Mouse (Mus musculus): ENCODE data around the gene Elp5. TPM values are rescaled to one million over a fixed set of nuclear protein-coding genes. Genes with fewer than 3 reads are reported as not detected.
A peak's percentile ranks its signal among the peaks of the same experiment; 100 is the strongest.

Elp5 gene
- polyA plus RNA-seq, 1 experiment = 77.6 TPM

DNA sequence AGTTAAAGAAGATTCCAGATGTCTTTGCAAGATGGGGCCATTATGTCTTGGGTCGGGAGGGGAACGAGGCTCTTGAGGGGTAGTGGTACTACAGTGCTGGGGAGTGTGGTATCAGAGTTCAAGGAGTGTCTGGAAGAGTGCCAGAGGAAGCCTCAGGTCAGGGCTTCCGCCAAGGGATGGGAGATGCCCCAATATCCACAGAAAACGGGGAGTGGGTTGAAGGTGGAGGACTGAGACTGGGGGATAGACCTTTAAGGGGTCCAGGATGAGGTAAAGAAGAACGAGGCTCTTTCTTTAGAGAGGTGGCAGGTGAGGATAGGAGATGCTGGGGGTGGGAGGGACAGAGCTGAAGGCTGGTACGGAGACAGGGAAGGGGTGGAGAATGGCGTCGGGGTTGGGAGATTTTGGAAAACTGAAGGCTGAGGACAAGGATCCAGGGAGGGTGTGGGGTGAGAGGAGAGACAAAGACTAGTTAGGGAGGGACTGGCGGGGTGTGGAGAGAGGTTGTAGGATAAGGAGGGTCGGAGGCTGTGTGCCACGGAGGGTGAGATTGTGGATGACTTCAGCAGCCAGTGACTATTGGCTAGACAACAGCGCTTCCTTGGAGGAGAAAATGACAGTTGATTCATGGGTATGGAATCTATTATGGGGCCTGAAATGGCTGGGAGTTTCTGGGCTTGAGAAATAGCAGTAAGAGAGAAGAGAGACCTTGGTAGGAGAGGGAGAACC is 46.2 kb upstream of the Elp5 start:
- Histone ChIP-seq H3K27ac (ENCODE audit: insufficient read depth, low read length) (no peak overlapping the region), H3K4me1 (ENCODE audit: control insufficient read depth, insufficient read depth, low read length) (peaks cover 5% of the 10 kb centered on the region), H3K9me3 (replicated peaks; ENCODE audit: control insufficient read depth, insufficient read depth, low read length, poor library complexity, severe bottlenecking) (no peaks in the 10 kb centered on the region)

GRCm38 (mm10) chr11:70027397-70027796 is 45.1 kb upstream of the Elp5 start:
- H3K27me3 ChIP-seq (ENCODE audit: control insufficient read depth, insufficient read depth, low read length, poor library complexity, severe bottlenecking) = no peaks in the 10 kb centered on the region
- no peak overlapping the region for H3K27ac ChIP-seq (ENCODE audit: insufficient read depth, low read length)
- no peaks in the 10 kb centered on the region for H3K36me3 ChIP-seq (ENCODE audit: control insufficient read depth, insufficient read depth, low read length, poor library complexity, severe bottlenecking)
- H3K9ac ChIP-seq (ENCODE audit: low read depth, poor library complexity, severe bottlenecking) = 0 out of 2 replicates have a peak overlapping the region, but pooled peaks have one; percentile 23
- H3K4me1 ChIP-seq (ENCODE audit: control insufficient read depth, insufficient read depth, low read length) = peaks cover 5% of the 10 kb centered on the region
- 0 out of 2 replicates have a peak overlapping the region, but pooled peaks have one; percentile 5 for H3K4me3 ChIP-seq (ENCODE audit: low read depth, low read length)
- H3K9me3 ChIP-seq (replicated peaks; ENCODE audit: control insufficient read depth, insufficient read depth, low read length, poor library complexity, severe bottlenecking) = no peaks in the 10 kb centered on the region
- no peak for TF ChIP-seq EP300 (IDR thresholded peaks at IDR 0.05; ENCODE audit: insufficient read depth, low read depth, low read length)
- no peak for TF ChIP-seq CTCF (IDR thresholded peaks at IDR 0.05; ENCODE audit: low read depth, low read length)
- no peak for TF ChIP-seq POLR2A (IDR thresholded peaks at IDR 0.05; ENCODE audit: insufficient read depth, low read length)

More for the DNA sequence above, 46.2 kb upstream of the Elp5 start:
- Histone ChIP-seq H3K4me3 (ENCODE audit: low read depth, low read length) (no peak overlapping the region), H3K27me3 (ENCODE audit: control insufficient read depth, insufficient read depth, low read length, poor library complexity, severe bottlenecking) (no peaks in the 10 kb centered on the region), H3K9ac (ENCODE audit: low read depth, poor library complexity, severe bottlenecking) (no peak overlapping the region), H3K36me3 (ENCODE audit: control insufficient read depth, insufficient read depth, low read length, poor library complexity, severe bottlenecking) (no peaks in the 10 kb centered on the region)
- TF ChIP-seq EP300 (IDR thresholded peaks at IDR 0.05; ENCODE audit: insufficient read depth, low read depth, low read length) = no peak
- TF ChIP-seq CTCF (IDR thresholded peaks at IDR 0.05; ENCODE audit: low read depth, low read length) = no peak

- Histone ChIP-seq H3K9me3 (replicated peaks; ENCODE audit: control insufficient read depth, insufficient read depth, low read length, poor library complexity, severe bottlenecking) (no peaks in the 10 kb centered on the region), H3K9ac (ENCODE audit: low read depth, poor library complexity, severe bottlenecking) (peak overlapping the region; percentile 23; the same call in 1 of the 2 replicates), H3K4me1 (ENCODE audit: control insufficient read depth, insufficient read depth, low read length) (peaks cover 5% of the 10 kb centered on the region), H3K4me3 (ENCODE audit: low read depth, low read length) (peak overlapping the region; percentile 10; the same call in 1 of the 2 replicates), H3K27ac (ENCODE audit: insufficient read depth, low read length) (no peak overlapping the region), H3K36me3 (ENCODE audit: control insufficient read depth, insufficient read depth, low read length, poor library complexity, severe bottlenecking) (no peaks in the 10 kb centered on the region), H3K27me3 (ENCODE audit: control insufficient read depth, insufficient read depth, low read length, poor library complexity, severe bottlenecking) (no peaks in the 10 kb centered on the region)
- TF ChIP-seq POLR2A (IDR thresholded peaks at IDR 0.05; ENCODE audit: insufficient read depth, low read length) (no peak), EP300 (IDR thresholded peaks at IDR 0.05; ENCODE audit: insufficient read depth, low read depth, low read length) (peak; percentile 49; the same call in 1 of the 2 replicates)
Observed at GRCm38 (mm10) chr11:70026689-70027088, 44.4 kb upstream of the Elp5 start.

DNA sequence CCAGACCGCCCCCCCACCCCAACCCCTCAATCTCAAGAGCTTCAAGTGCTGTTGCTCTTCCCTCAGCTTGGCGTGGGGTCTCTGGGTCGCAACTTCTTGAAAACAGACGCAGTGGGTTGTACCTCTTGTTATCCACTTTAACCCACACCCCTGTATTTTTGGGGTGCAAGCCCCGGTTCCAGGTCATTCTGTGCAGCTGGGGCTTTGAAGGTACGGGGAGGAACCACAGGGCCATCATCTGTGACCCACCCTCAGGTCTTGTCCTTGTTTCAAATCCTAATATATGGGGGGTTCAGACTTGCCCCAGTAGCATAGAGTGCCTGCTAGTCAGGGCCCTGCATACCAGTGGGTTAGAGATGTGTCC is 41.8 kb upstream of the Elp5 start:
- TF ChIP-seq EP300 (IDR thresholded peaks at IDR 0.05; ENCODE audit: insufficient read depth, low read depth, low read length) (no peak), CTCF (IDR thresholded peaks at IDR 0.05; ENCODE audit: low read depth, low read length) (no peak), POLR2A (IDR thresholded peaks at IDR 0.05; ENCODE audit: insufficient read depth, low read length) (no peak)
- peaks cover 5% of the 10 kb centered on the region for H3K4me1 ChIP-seq (ENCODE audit: control insufficient read depth, insufficient read depth, low read length)

DNA sequence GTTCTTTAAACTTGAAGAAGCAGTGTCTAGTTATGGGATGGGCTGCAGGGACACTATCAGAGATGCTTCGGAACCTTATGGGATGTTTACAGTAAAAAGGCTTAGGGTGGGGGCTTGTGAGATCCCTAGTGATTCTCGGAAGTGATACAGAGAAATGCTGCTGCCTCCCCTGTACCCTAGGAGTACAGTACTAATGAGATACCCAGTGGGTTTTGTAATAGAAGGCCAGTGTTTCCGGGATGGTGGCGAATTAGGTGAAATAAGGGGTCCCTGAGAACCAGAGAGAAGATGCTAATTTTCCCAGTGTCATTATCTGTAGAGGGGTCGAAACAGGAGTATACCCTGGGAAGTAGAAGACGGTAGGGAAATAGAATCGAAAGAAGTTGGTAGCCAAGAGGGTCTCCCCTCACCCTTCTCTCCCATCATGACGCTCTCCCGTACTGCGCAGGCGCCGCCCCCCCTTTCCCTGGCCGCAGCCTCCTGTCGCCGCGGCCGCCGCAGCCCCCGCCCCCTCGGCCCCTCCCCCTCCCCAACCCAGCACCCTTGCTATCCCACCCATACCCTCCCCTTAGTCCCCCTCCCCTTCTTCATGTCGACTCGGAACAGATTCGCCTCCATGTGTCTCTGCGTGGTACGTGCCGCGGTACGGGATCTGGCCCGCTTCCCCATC is 41.3 kb upstream of the Elp5 start:
- peaks cover 3% of the 10 kb centered on the region for H3K4me1 ChIP-seq (ENCODE audit: control insufficient read depth, insufficient read depth, low read length)
- H3K4me3 ChIP-seq (ENCODE audit: low read depth, low read length) = no peak overlapping the region
- no peaks in the 10 kb centered on the region for H3K27me3 ChIP-seq (ENCODE audit: control insufficient read depth, insufficient read depth, low read length, poor library complexity, severe bottlenecking)
- H3K27ac ChIP-seq (ENCODE audit: insufficient read depth, low read length) = no peak overlapping the region
- no peaks in the 10 kb centered on the region for H3K9me3 ChIP-seq (replicated peaks; ENCODE audit: control insufficient read depth, insufficient read depth, low read length, poor library complexity, severe bottlenecking)
- no peaks in the 10 kb centered on the region for H3K36me3 ChIP-seq (ENCODE audit: control insufficient read depth, insufficient read depth, low read length, poor library complexity, severe bottlenecking)
- no peak overlapping the region; the same call in 1 of the 2 replicates for H3K9ac ChIP-seq (ENCODE audit: low read depth, poor library complexity, severe bottlenecking)
- no peak for TF ChIP-seq EP300 (IDR thresholded peaks at IDR 0.05; ENCODE audit: insufficient read depth, low read depth, low read length)
- TF ChIP-seq CTCF (IDR thresholded peaks at IDR 0.05; ENCODE audit: low read depth, low read length) = no peak

More for the DNA sequence above, 41.8 kb upstream of the Elp5 start:
- no peaks in the 10 kb centered on the region for H3K36me3 ChIP-seq (ENCODE audit: control insufficient read depth, insufficient read depth, low read length, poor library complexity, severe bottlenecking)
- no peaks in the 10 kb centered on the region for H3K9me3 ChIP-seq (replicated peaks; ENCODE audit: control insufficient read depth, insufficient read depth, low read length, poor library complexity, severe bottlenecking)
- no peak overlapping the region for H3K9ac ChIP-seq (ENCODE audit: low read depth, poor library complexity, severe bottlenecking)
- no peak overlapping the region for H3K4me3 ChIP-seq (ENCODE audit: low read depth, low read length)
- no peaks in the 10 kb centered on the region for H3K27me3 ChIP-seq (ENCODE audit: control insufficient read depth, insufficient read depth, low read length, poor library complexity, severe bottlenecking)
- H3K27ac ChIP-seq (ENCODE audit: insufficient read depth, low read length) = no peak overlapping the region

Measured in ES-Bruce4 (cell line).